Mouse (Mus musculus): Measurements from ENCODE around the gene Pgm2.
A peak's percentile ranks its signal among the peaks of the same experiment; 100 is the strongest.

Pgm2 gene

DNA sequence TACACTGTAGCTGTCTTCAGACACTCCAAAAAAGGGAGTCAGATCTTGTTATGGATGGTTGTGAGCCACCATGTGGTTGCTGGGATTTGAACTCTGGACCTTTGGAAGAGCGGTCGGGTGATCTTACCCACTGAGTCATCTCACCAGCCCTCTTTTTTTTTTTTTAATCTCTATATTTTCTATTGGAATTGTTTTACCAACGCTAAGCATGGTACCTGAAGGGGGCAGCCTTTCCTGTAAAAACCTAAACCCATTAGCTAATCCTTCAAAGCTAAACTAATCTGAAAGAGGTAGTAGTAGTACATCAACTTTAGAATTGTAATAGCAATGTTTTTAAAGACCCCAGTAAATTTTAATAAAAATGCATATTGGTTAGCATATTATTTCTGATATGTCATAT is 17.2 kb upstream of the Pgm2 start:
- DNase-seq (ENCODE audit: low spot score in 2 of 2), result peak; percentile 44 to 51

DNA sequence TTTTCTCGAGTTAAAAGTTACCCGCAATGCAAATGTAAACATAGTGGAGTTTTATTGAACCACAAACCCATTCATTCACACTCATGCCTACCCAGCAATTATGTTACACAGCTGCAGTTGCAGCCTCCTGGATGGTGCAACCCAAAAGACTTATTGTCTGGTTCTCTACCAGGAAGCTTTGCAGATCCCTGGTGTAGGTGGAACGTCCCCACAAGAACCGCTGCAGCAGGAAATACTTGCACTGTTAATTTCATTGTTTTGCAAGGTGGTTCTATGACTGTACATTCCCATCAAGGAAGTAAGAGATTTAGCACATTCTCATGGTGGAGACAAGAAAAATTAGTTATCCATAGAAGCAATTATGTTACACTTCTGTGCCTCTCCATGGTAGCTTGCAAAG is 15.4 kb upstream of the Pgm2 start:
- DNase-seq (ENCODE audit: low spot score in 2 of 2), result no peak

DNA sequence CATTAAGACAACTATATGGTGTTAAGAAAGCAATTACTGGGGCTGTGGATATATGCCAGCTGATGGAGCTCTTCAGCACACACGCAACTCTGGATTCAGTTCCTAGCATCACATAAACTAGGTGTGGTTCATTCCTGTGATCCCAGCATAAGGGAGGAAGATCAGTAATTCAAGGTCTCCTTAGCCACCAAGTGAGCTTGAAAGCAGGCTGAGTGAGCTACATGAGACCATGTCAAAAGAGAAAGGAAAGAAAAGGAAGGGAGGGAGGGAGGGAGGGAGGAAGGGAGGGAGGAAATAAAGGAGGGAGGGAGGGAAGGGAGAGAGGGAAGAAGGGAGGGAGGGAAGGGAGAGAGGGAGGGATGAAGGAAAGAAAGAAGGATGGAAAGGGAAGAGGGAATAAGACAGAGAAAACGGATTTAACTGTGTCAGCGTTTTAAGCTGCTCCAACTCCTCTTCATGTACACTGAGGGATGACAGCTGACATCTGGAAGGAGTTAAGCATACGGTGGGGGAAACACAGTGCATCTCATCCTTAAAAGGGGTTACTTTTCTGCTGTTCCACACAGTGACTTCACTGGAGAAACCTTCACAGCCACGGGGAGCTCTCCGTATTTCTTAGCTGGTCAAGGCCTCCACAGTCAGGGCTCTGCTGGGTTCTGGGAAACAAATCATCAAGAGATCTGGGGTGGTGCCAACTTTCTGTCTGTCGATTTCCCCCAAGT is 13.8 kb upstream of the Pgm2 start:
- DNase-seq (ENCODE audit: low spot score in 2 of 2), result no peak

DNA sequence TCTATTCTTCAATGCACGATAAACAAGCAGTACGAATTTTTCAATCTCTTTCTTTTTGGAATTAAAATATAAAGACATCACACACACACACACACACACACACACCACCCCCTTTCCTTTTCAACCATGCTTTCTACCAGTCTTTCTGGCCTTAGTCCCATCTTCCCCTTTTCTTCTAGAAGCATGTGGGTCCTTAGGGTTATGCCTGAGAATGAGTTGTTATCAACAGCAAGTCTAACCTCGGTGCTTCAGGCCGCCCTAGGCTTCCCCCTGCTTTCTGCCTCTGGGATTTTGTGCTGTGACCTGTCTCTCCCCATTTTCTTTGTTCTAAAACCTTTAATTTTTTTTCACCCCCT is 13.3 kb upstream of the Pgm2 start:
- no peak for DNase-seq (ENCODE audit: low spot score in 2 of 2)

DNA sequence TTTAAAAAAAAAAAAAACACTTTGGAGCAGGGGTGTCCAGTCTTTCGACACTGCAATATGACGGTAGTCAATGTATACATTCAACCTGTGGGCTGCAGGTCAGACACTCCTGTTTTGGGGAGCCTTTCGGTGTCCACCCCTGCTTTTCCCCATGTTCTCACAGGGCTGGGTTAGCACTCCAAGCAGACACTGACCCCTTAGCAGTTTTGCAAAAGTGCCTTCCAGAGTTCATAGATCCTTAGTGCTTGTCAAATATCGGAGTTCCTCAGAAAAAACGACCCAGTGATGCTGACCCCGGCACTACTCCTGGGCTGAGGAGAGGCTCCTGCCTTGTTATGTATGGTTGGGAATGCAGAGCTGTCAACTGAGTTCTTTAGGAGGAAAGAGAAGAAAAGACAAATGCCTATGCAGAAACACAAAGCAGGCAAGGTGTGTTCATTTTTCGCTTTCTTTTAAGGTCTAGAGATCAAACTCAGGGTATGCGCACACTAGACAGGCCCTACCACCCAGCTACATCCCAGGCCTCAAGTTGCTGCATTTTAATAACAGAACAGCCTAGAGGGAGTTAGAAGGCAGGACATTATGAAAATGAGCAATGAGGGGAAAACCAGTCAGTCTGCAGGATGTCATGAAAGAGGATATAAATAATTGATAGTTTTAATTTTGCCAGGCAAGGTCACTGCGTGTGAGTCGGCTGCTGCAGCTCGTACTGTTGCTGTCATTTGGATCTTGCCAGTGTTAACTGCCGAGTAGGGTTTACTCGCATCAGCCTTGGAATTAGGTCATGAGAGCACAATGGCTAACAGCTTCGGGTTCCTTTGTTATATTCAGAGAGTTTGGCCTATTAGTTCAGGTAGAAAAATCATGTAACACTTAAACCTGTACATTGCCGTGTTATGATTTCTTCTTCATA is 9.0 kb upstream of the Pgm2 start:
- DNase-seq (ENCODE audit: low spot score in 2 of 2), result no peak

DNA sequence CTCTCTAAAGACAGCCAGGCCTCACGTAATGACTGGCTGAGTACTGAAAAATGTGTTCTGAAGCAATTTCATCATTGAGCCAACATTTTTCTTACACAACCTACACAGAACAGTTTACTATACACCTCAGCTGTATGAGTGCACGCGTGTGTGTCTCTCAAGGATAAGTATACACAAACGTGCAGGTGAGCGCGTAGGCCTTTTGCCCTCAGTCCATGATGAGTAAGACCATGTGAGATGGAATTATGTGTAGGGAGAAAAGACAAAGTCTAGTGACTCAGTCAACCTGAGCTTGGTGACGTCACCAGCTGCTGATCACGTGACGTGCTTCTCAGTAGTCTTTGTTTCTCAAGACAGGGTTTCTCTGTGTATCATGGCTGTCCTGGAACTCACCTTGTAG is 7.3 kb upstream of the Pgm2 start:
- DNase-seq (ENCODE audit: low spot score in 2 of 2), result no peak

DNA sequence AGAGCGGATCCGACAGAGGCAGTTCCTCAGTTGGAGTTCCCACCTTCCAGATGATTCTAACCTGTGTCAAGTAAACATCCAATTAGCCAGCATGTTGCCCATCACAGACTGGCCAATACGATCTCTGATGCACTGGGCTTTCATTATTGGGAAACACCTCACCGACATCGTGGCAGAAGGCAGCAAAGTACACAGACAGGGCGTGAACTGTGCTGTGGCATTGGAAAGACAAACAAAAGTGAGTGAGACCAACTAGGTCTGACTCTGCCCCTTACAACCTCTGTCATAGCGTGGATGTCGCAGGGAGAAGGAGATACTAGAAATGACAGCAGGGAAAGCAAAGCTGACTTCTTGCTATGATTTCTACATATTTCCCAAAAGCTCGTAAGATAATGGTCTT is 4.0 kb upstream of the Pgm2 start:
- DNase-seq (ENCODE audit: low spot score in 2 of 2), result no peak

DNA sequence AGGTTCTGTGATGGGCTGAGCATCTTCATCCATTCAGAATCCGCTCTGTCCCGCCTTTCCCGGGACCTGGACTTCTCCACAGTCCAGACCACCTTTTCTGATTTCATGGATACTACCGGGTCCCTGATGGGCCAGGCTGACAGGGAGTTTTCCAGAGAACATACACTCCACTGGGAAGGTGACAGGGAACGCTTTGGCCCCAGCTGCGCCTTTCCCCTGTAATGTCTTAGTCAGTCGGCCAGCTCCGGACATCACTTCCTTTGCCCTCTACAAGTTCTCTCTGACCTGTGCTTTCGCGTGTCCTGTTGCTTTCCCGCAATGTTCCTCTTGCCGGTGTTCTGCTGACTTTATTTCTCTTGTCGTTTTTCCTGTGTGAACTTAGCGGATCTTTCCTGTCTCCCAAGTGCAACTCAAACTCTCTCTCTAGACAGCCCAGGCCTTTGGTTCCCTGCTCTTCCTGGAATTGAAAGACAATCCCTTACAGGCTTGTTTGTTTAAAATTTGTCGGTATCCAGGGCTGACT is 660 bp downstream of the Pgm2 start:
- peak in 1 of 2 experiments; percentile 41 for DNase-seq (ENCODE audit: low spot score in 2 of 2)

DNA sequence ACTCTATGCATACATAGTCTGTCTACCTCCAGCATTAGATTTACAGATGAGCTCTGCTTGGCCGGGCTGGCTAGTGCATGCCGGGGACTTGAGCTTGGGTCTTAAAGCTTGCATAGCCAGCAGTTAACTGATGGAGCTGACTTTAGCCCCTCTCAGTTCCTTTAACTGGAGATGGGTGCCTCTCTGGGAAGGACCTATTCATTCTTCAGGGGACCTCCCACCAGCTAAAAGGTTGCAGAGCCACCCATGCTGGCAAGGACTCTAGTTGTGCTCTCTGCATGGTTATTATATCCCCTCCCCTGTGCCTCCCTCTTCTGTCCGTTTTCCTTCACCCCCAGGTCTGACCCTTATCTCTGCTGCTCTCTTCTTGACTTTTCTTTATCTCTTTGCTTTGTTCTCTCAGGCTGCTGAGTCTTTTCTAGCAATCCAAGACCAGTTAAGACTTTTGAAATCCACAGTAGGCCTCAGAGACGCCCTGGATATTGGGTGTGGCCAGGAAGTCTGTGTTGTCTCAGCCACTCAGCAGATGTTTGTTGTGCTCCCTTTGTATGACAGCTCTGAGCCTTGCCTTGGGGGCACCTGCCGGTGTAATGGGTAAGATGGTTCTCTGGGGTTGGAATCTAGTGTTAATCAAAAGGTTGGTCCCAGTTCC is 2.7 kb downstream of the Pgm2 start:
- no peak for DNase-seq (ENCODE audit: low spot score in 2 of 2)

DNA sequence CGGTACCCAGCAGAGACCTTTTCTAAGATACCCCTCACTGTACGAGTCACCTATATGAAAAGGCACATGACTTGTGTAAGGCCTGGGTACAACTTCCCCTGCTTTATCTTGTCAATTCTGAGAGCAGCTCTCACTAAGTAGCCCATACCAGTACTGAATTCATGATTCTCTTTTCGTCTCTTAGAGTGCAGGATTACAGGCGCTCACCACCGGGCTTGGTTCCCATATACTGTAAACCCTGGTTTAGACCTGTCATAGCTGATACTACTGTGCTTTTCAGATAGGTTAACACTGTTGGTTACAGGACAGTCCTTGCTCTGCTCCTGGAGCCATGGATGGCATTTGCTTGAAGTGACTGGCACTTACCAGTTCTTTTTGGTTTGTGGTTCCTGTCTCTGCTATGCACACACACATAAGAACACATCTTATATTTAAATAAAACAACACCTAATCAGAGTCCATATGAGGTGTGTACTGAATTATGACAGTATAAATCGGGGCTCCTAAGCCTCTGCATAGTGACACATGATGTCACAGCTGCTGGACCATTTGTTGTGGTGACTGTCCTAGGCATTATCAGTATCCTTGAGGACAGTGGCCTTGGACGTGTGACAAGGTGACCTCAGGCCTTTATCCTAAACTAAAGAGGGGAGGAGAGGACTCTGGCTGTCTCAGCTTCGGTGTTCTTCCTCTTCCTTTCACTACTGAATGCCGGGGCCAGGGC is 9.4 kb downstream of the Pgm2 start:
- no peak for DNase-seq (ENCODE audit: low spot score in 2 of 2)

DNA sequence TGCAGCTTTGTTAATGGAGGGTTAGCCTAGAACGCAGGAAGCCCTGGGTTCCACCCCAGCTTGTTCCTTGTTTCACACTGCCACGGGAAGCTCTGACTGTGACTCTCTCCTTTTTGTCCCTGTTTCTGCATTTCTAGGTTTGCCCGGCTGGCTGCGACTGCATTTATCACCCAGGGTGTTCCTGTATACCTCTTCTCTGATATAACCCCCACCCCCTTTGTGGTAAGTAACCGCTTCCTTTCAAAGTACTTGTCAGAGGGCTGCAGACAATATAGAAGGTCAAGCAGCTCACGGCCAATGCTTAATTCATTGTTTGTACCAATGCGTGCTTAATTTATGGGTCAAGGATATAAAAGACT is 9.9 kb downstream of the Pgm2 start:
- DNase-seq (ENCODE audit: low spot score in 2 of 2), result no peak

DNA sequence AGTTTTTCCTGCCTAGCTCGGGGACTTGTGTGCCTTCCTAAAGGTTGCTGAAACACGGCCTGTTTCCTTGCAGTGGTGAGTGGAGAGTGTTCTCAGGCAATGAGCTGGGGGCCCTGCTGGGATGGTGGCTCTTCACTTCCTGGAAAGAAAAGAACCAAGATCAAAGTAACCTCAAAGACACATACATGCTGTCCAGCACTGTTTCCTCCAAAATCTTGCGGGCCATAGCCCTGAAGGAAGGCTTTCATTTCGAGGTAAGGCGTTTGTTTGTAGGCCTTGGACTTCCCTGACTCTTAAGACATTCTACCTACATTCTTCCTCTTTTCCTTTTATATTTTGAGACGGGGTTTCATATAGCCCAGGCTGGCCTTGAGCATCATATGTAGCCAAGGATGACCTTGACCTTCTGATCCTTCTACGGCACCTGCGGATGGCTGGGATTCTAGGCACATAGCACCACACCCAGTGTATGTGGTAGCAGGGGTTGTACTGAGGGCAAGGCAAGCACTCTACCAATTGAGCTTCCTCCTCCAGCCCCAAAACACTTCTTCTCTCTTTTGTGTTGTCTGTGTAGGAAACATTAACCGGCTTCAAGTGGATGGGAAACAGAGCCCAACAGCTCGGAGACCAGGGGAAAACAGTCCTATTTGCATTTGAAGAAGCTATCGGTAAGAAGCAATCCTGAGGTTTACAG is 15.0 kb downstream of the Pgm2 start:
- DNase-seq (ENCODE audit: low spot score in 2 of 2), result no peak

DNA sequence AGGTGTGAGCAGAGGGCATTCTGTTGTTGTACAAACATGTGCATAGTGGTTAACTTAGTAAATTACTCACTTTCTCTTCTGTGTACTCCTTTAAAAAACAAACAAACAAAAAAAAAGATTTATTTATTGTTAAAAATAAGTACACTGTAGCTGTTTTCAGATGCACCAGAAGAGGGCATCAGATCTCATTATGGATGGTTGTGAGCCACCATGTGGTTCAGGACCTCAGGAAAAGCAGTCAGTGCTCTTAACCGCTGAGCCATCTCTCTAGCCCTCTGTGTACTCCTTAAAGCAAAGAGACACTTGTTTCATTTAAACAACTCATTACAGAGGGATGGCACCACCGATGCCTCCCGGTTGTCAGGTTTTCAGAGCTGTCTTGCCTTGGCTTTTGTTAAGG is 16.5 kb downstream of the Pgm2 start:
- DNase-seq (ENCODE audit: low spot score in 2 of 2), result no peak

DNA sequence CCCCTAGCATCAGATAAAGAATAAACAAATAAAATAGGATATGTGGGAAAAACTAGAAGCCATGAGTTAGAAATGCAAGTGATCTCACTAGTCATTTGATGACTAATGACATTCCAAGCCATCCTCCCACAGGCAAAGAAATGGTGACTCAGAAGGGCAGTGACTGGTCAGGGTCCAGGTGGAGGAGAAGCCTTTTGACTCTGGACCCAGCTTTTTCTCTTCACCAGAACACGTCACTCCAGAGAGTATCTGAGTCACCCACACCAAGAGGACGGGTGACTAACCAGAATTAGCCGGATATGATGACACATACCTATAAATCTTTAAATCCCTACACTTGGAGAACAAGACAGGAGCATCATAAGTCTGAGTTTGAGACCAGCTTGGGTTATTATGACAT is 19.6 kb downstream of the Pgm2 start:
- DNase-seq (ENCODE audit: low spot score in 2 of 2), result peak in 1 of 2 experiments; percentile 16

DNA sequence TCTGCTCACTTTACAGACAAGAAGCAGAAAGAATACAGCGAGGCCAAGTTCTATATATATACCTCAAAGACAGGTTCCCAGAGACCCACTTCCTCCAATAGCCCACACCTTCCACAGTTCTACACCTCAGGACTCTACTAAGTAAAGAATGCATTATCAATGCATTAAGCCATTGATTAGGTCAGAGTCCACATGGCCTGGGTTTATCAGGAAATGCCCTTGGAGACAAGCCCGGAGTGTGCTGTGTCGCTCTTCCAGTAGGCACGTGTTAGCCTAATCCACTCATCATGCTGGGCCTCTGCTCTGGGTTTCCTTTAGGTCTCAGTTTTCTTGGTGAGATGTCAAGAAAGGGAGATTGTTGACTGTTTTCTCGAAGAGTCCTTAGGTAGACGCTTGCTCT is 21.5 kb downstream of the Pgm2 start:
- no peak for DNase-seq (ENCODE audit: low spot score in 2 of 2)

DNA sequence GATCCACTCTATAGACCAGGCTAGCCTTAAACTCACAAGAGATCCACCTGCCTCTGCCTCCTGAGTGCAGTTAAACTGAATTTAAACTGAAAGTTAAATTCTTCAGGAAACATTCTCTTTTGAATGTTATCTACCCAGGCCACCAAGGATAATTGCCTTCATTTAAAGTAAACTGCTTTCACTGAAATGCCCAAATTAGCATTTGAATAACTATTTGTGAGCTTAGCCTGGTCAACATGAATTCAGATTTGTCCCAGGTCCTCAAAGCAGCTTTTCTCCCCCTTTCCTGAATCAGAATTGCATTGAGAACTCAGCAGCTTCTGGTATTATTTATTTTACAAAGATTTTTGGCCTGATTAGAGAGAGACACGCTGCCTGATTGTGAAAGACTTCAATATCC is 24.4 kb downstream of the Pgm2 start:
- no peak for DNase-seq (ENCODE audit: low spot score in 2 of 2)

DNA sequence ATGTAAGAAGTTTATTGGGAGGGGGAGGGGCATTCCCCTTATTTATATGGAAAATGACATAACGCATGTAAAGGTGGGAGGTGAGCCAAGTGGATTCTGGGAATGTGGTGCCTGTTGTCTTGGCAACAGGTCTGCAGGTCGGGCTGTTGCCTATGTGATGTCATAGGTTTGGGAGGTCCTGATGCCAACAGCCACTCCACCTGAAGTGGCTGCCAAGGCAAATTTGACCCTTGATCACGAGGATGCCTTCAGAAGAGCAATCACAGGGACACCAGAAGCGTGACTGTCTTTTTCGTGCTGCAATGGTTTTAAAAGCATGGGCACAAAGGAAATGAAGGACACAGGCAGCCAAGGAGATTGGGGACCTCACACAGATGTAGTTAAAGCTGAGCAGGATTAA is 33.0 kb downstream of the Pgm2 start:
- no peak for DNase-seq (ENCODE audit: low spot score in 2 of 2)

DNA sequence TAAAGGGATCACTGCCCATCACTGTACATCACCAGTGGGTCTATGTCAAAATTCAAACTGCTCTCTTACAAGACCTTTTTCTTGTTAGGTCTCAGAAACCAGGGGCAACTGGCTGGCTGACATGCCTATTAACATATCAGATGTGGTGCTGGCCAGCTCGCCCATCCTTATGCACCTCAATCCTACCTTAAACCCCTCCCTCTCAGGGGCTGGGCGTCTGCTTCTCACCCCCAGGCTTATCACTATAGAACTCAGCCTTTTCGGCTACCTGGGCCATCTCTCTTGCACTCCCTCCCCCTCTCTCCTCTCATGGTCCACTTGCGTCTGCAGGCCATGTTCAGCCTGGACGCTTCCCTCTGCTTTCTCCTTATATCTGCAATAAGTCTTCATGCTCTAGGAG is 38.8 kb downstream of the Pgm2 start:
- DNase-seq (ENCODE audit: low spot score in 2 of 2), result no peak

DNA sequence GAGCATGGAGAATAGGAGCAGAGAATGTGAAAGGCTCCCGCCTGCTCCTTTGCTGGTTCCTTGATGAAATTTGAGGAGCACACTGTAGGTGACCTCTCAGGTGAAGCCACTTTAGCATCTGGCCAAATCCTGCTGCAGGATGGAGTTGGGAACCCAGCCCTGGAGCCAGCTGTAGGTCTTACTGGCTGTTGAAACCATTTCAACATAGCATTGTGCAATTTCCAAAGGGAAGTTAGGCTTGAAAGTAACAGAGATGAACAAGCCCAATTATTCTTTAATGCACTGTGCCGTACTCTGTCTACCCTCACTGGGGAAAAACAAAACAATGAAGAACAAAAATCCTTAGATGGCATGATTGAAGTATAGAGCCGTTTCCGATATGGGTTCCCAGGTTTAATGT is 41.2 kb downstream of the Pgm2 start:
- DNase-seq (ENCODE audit: low spot score in 2 of 2), result no peak

DNA sequence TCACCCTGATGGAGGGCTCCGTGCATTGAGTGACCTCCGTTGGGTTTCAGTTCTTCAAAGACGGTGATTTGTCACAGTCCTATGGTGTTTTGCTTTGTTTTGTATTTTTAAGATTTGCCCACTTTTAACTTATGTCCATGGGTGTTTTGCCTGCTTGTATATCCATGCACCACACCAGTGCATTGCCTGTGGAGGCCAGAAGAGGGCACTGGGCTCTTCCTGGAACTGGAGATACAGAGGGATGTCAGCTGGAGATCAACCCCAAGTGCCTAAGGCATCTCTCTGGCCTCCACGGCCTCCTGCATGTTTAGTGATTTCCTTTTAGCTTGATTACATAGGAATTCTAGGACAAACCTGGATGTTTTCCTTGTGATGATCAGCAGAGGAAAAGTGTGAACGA is 43.6 kb downstream of the Pgm2 start:
- DNase-seq (ENCODE audit: low spot score in 2 of 2), result no peak

DNA sequence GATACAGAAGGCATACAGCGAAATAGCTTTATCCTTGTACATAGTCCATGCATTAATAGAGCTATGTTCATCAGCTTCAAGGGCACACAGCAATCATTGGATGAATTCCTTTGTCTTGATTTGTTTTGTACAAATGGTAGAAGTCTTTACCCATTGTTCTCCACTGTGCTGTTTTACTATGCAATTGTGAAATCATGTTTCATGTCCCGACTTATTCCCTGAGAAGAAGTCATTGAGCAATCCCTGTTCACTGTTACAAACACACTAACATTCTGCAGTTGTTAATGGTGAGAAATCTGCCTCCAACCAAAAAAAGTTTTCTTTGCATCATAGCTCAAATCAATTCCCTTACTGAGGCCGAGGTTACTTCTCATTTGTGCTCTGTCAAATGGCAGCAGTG is 47.5 kb downstream of the Pgm2 start:
- no peak for DNase-seq (ENCODE audit: low spot score in 2 of 2)
